Mouse (Mus musculus) kidney, postnatal 0 days (tissue): ENCODE results near the gene Chd4. TPM values are rescaled to one million over a fixed set of nuclear protein-coding genes. Genes with fewer than 3 reads are reported as not detected.

Experiments
- ATAC-seq: fragments of 200-750 bp; cut with Nextera tagmentation; replicated peaks from 2 replicates; pipeline ENCODE4 v1.8.0; 2017; ENCODE audit warnings: low read depth, moderate number of reproducible peaks, moderate TSS enrichment, moderate library complexity; ENCODE audit not compliant: low FRiP score
- DNase-seq: peaks from one replicate; pipeline ENCODE4 v3.0.0-alpha.2; 2016; ENCODE audit warnings: low spot score
- H3K27ac ChIP-seq: fragments of 300-500 bp; sonication (generic); 2 replicates; pipeline ENCODE4 v1.5.1; 2014; ENCODE audit warnings: mild to moderate bottlenecking
- H3K27me3 ChIP-seq: fragments of 300-500 bp; sonication (generic); 2 replicates; pipeline ENCODE4 v1.6.1; 2014; ENCODE audit warnings: low read length, mixed read lengths; ENCODE audit not compliant: insufficient read depth
- H3K36me3 ChIP-seq: fragments of 300-500 bp; sonication (generic); 2 replicates; pipeline ENCODE4 v1.6.1; 2014; ENCODE audit warnings: low read length, mixed read lengths; ENCODE audit not compliant: insufficient read depth
- H3K4me1 ChIP-seq: fragments of 300-500 bp; sonication (generic); replicated peaks from 2 replicates; pipeline ENCODE4 v1.6.1; 2014; ENCODE audit warnings: antibody characterized with exemption, low read length, mixed read lengths; ENCODE audit not compliant: insufficient read depth
- H3K4me2 ChIP-seq: fragments of 300-500 bp; sonication (generic); 2 replicates; pipeline ENCODE4 v1.6.1; 2014; ENCODE audit warnings: mild to moderate bottlenecking, low read length, moderate library complexity, mixed read lengths
- H3K4me3 ChIP-seq: fragments of 300-500 bp; sonication (generic); replicated peaks from 2 replicates; pipeline ENCODE4 v1.5.1; 2014; ENCODE audit warnings: low read depth, low read length
- H3K9ac ChIP-seq: fragments of 300-500 bp; sonication (generic); 2 replicates; pipeline ENCODE4 v1.6.1; 2014; ENCODE audit warnings: low read depth, low read length
- H3K9me3 ChIP-seq: fragments of 300-500 bp; sonication (generic); replicated peaks from 2 replicates; pipeline ENCODE4 v1.6.1; 2016; ENCODE audit warnings: low read length, inconsistent platforms, mixed read lengths
- CTCF ChIP-seq: IDR thresholded peaks from 2 replicates; pipeline ENCODE4 v1.5.1; 2016; ENCODE audit warnings: antibody characterized with exemption, low read depth, mild to moderate bottlenecking, moderate library complexity
- WGBS: fragments of 180-500 bp; shearing (Covaris S2); extraction: QIAGEN DNeasy Blood & Tissue Kit; methylation state at CpG from one replicate; pipeline ENCODE4 v1.1.7; 2014; 5-methylcytosine and 5-hydroxymethylcytosine counted together
- polyA plus RNA-seq: library from polyadenylated mRNA; unstranded; fragments of >200 nt; fragmentation: Nextera tagmentation; extraction: Ambion mirVana; gene quantifications from 2 replicates; pipeline ENCODE4 v1.2.1, GENCODE M21; 2015

The Chd4 gene
- polyA plus RNA-seq, 1 experiment from 2014 or later: 64.2 TPM

DNA sequence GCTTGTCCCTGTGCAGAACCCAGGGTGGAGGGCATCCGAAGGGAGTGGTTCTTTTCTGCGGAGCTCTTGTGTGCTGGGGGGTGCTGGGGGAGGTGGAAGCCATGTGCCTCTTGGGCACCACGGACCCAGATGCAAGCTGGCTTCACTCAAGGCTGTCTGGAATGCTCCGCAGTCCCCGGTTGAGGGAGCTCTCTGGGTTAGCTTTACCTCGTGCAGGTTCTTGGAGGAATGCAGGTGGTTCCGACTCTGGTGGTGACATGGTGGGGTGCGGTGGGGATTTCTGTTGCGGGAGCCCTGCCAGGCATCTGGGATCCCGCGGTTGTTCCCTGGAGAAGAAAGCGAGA, 1.5 kb downstream of the Chd4 start:
- H3K4me1 ChIP-seq: peaks cover 28% of the 10 kb centered on the region
- peaks cover 32% of the 10 kb centered on the region for H3K36me3 ChIP-seq
- 0% methylated on average over 12 of the region's 12 CpGs for WGBS
- H3K27me3 ChIP-seq: no peaks in the 10 kb centered on the region
- peak overlapping the region; percentile 98 for H3K27ac ChIP-seq
- ATAC-seq (peak; percentile 7), DNase-seq (no peak)
- peak overlapping the region; percentile 99 for H3K4me3 ChIP-seq
- H3K9me3 ChIP-seq: no peaks in the 10 kb centered on the region
- H3K9ac ChIP-seq: peak overlapping the region; percentile 96
- peak overlapping the region; percentile 85 for H3K4me2 ChIP-seq
- TF ChIP-seq CTCF: no peak

DNA sequence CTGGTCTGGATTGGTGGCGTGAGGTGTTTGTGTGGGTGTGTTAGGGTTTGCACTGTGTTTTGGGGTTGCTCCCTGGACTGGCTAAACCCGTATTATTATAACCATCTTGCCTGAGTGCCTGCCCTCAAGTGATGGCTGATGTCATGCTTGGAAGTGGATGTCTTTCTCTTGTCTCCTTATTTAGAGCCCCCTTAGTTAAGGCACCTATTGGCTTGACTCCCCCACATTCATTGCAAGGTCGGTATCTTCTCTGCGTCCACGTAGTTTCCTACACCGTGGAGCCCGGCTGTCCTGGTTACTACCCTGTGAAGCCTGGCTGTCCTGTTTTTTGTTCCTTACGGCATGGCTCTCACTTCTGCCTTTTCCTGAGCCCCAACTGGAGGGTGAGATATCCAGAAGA, 2.2 kb downstream of the Chd4 start:
- Histone ChIP-seq H3K9ac (peak overlapping the region; percentile 96), H3K4me1 (peaks cover 28% of the 10 kb centered on the region), H3K4me2 (peak overlapping the region; percentile 85), H3K9me3 (no peaks in the 10 kb centered on the region), H3K27me3 (no peaks in the 10 kb centered on the region), H3K36me3 (peaks cover 38% of the 10 kb centered on the region), H3K27ac (peak overlapping the region; percentile 98; the same call in 1 of the 2 replicates), H3K4me3 (peak overlapping the region; percentile 99)
- WGBS: 20% methylated on average over 8 of the region's 8 CpGs
- no peak for ATAC-seq
- no peak for DNase-seq
- TF ChIP-seq CTCF: no peak

DNA sequence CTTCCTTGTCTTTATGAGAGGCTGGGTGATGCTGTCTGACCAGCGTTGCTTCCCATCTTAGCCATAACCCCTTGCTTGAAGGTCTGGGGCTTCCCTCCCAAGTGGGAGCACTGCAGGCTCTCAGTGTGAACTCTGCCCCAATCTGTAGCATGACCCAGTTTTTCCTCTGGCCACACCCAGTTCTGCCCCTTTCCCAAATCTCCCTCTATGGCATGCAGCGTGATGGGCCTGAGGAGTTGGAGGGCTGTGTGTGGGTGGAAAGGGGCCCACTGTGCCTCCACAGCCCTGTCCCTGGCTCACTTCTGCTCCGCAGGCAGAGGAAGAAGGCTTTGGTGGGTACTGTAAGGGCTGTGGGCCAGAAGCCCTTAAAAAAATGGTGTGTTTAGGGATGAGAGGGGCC, 2.7 kb downstream of the Chd4 start:
- DNase-seq: no peak
- no peak for ATAC-seq
- no peak for TF ChIP-seq CTCF
- Histone ChIP-seq H3K27me3 (no peaks in the 10 kb centered on the region), H3K36me3 (peaks cover 41% of the 10 kb centered on the region), H3K4me3 (peak overlapping the region; percentile 99), H3K9me3 (no peaks in the 10 kb centered on the region), H3K4me2 (peak overlapping the region; percentile 85), H3K9ac (peak overlapping the region; percentile 96), H3K27ac (0 out of 2 replicates have a peak overlapping the region, but pooled peaks have one; percentile 20), H3K4me1 (peaks cover 28% of the 10 kb centered on the region)
- WGBS: 28% methylated on average over 3 of the region's 3 CpGs

DNA sequence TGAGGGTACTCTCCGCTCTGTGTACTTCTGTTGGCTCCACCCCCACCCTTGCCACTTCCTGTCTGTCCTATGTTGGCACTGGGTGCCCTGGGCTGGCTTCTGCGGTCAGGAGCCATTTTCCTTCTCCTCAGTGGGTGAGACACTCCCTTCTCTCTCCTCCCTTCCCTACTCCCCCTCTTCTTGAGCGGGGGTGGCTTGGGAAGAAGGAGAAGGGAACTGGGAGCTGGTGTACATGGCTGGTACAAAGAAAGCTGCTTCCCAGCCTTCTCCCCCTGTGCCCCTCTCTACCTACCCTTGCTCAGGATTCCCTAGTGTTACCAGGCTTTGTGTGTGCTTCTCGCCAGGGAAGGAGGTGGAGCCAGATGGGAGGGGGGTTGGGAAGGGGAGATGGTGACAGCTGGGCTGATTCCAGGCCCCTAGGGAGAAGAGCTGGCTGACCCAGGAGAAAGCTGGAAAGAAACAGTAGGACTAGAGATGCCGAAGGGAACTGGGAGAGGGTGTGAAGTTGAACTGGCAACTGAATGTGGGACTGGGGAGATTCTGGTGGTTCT, 3.7 kb downstream of the Chd4 start:
- 24% methylated on average over 5 of the region's 5 CpGs for WGBS
- Histone ChIP-seq H3K4me2 (peak overlapping the region; percentile 85), H3K36me3 (peaks cover 48% of the 10 kb centered on the region), H3K27ac (peak overlapping the region; percentile 43), H3K4me1 (peaks cover 28% of the 10 kb centered on the region), H3K9ac (peak overlapping the region; percentile 51), H3K4me3 (0 out of 2 replicates have a peak overlapping the region, but pooled peaks have one; percentile 99), H3K9me3 (no peaks in the 10 kb centered on the region), H3K27me3 (no peaks in the 10 kb centered on the region)
- ATAC-seq (no peak), DNase-seq (peak; percentile 48)
- TF ChIP-seq CTCF: no peak

DNA sequence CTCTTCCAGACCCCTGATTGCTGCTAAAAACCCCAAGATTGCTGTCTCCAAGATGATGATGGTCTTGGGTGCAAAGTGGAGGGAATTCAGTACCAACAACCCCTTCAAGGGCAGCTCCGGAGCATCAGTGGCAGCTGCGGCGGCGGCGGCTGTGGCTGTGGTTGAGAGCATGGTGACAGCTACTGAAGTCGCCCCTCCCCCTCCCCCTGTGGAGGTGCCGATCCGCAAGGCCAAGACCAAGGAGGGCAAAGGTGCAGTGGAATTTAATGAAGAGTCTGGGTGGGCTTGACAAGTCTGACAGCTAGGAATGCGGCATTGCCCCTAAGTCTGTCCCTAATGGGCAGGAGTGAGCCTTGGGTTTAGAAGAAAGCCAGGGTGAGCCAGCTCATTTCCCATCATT, 5.7 kb downstream of the Chd4 start:
- Histone ChIP-seq H3K9ac (no peak overlapping the region), H3K36me3 (peaks cover 66% of the 10 kb centered on the region), H3K4me2 (no peak overlapping the region), H3K9me3 (no peaks in the 10 kb centered on the region), H3K27ac (no peak overlapping the region), H3K27me3 (no peaks in the 10 kb centered on the region), H3K4me3 (no peak overlapping the region), H3K4me1 (peaks cover 28% of the 10 kb centered on the region)
- ATAC-seq (no peak), DNase-seq (no peak)
- no peak for TF ChIP-seq CTCF
- 73% methylated on average over 9 of the region's 9 CpGs for WGBS

DNA sequence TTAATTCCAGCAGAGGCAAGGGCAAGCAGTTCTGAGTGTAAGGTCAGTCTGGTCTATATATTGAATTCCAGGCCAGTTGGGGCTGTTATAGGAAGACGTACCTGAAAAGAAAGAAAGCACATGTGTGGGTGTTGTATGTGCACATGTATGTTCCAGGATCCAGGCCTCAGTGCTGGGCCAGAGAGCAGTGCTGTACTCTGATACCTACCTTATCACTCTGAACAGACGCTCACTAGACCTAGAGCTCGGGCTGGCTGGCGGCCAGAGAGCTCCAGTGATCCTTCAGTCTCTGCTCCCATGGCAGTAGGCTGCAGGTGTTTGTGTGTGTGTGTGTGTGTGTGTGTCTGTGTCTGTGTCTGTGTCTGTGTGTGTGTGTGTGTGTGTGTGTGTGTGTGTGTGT, 8.4 kb downstream of the Chd4 start:
- Histone ChIP-seq H3K9ac (no peak overlapping the region), H3K4me3 (no peak overlapping the region), H3K27me3 (no peaks in the 10 kb centered on the region), H3K4me2 (no peak overlapping the region), H3K36me3 (peaks cover 87% of the 10 kb centered on the region), H3K27ac (no peak overlapping the region), H3K4me1 (peaks cover 9% of the 10 kb centered on the region), H3K9me3 (no peaks in the 10 kb centered on the region)
- TF ChIP-seq CTCF: no peak
- DNase-seq (no peak), ATAC-seq (no peak)
- 91% methylated on average over 4 of the region's 4 CpGs for WGBS

DNA sequence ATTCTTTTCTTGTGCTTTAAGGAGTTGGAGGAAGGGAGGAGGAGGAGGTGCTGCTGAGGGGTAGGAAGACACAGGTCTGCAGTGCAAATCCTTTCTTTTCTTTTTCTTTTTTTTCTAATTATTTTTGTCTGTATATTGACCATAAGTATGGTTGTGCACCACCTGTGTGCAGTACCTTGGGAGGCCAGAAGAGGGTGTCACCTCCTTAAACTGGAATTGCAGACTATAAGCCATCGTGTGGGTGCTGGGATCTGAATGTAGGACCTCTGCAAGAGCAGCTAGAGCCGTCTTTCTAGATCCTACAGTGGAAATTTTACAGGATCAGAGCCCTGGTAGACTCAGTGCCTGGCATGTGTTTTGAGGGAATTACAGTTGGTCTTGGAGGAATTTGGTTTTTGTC, 11.9 kb downstream of the Chd4 start:
- Histone ChIP-seq H3K4me3 (no peak overlapping the region), H3K4me2 (no peak overlapping the region), H3K36me3 (peaks cover 90% of the 10 kb centered on the region), H3K27me3 (no peaks in the 10 kb centered on the region), H3K27ac (no peak overlapping the region), H3K9ac (no peak overlapping the region), H3K4me1 (no peaks in the 10 kb centered on the region), H3K9me3 (no peaks in the 10 kb centered on the region)
- ATAC-seq (no peak), DNase-seq (no peak)
- WGBS: 94% methylated on average over 2 of the region's 2 CpGs
- TF ChIP-seq CTCF: peak; percentile 31; the same call in 1 of the 2 replicates
